Mouse (Mus musculus) heart, postnatal 0 days (tissue): Measurements from ENCODE around the gene Themis2. TPM values are rescaled to one million over a fixed set of nuclear protein-coding genes. Genes with fewer than 3 reads are reported as not detected.
"Not testable (repeated sequence)": the region's sequence is repeated elsewhere in the genome, so short reads cannot be mapped to it uniquely, and the experiment has no call there.

Source experiments
- ATAC-seq: fragments of 200-750 bp; cut with Nextera tagmentation; 2 replicates; pipeline ENCODE4 v1.8.0; 2017; ENCODE audit warnings: low read depth, moderate number of reproducible peaks, moderate library complexity; ENCODE audit not compliant: insufficient read depth
- DNase-seq: peaks from one replicate; pipeline ENCODE4 v3.0.0-alpha.2; 2016; ENCODE audit warnings: low spot score
- H3K27ac ChIP-seq: fragments of 300-500 bp; sonication (generic); 2 replicates; pipeline ENCODE4 v1.5.1; 2014; ENCODE audit warnings: low read depth, mild to moderate bottlenecking
- H3K27me3 ChIP-seq: fragments of 300-500 bp; sonication (generic); 2 replicates; pipeline ENCODE4 v1.6.1; 2014; ENCODE audit warnings: low read length, mixed read lengths; ENCODE audit not compliant: control insufficient read depth, insufficient read depth
- H3K36me3 ChIP-seq: fragments of 300-500 bp; sonication (generic); replicated peaks from 2 replicates; pipeline ENCODE4 v1.6.1; 2014; ENCODE audit warnings: low read length, mixed read lengths; ENCODE audit not compliant: control insufficient read depth, insufficient read depth
- H3K4me1 ChIP-seq: fragments of 300-500 bp; sonication (generic); 2 replicates; pipeline ENCODE4 v1.6.1; 2014; ENCODE audit warnings: antibody characterized with exemption; ENCODE audit not compliant: control insufficient read depth, insufficient read depth
- H3K4me2 ChIP-seq: fragments of 300-500 bp; sonication (generic); 2 replicates; pipeline ENCODE4 v1.6.1; 2014; ENCODE audit warnings: low read depth, mild to moderate bottlenecking, low read length, moderate library complexity
- H3K4me3 ChIP-seq: fragments of 300-500 bp; sonication (generic); 2 replicates; pipeline ENCODE4 v1.5.1; 2014; ENCODE audit warnings: low read depth, low read length
- H3K9ac ChIP-seq: fragments of 300-500 bp; sonication (generic); replicated peaks from 2 replicates; pipeline ENCODE4 v1.6.1; 2014; ENCODE audit warnings: low read depth, low read length, mixed read lengths
- H3K9me3 ChIP-seq: fragments of 300-500 bp; sonication (generic); replicated peaks from 2 replicates; pipeline ENCODE4 v1.6.1; 2016; ENCODE audit warnings: low read length; ENCODE audit not compliant: control insufficient read depth
- CTCF ChIP-seq: IDR thresholded peaks from 2 replicates; pipeline ENCODE4 v1.5.1; 2016; ENCODE audit warnings: antibody characterized with exemption, control low read depth, low read depth
- EP300 ChIP-seq: IDR thresholded peaks from 2 replicates; pipeline ENCODE4 v1.6.1; 2016; ENCODE audit warnings: antibody characterized with exemption, low read depth
- WGBS: fragments of 180-500 bp; shearing (Covaris S2); extraction: QIAGEN DNeasy Blood & Tissue Kit; methylation state at CpG from one replicate; pipeline ENCODE4 v1.1.7; 2014; 5-methylcytosine and 5-hydroxymethylcytosine counted together
- polyA plus RNA-seq: library from polyadenylated mRNA; unstranded; fragments of >200 nt; fragmentation: Nextera tagmentation; extraction: Ambion mirVana; gene quantifications from 2 replicates; pipeline ENCODE4 v1.2.1, GENCODE M21; 2015
- total RNA-seq: library from RNA; depleted of rRNA; stranded (reverse); fragments of >200 nt; gene quantifications from 2 replicates; pipeline ENCODE4 v1.2.3, GENCODE M21; 2014; ENCODE audit warnings: low replicate concordance

Gene Themis2
- total and polyA plus RNA-seq, 2 experiments from 2014 or later = 0.73 to 1.1 TPM

DNA sequence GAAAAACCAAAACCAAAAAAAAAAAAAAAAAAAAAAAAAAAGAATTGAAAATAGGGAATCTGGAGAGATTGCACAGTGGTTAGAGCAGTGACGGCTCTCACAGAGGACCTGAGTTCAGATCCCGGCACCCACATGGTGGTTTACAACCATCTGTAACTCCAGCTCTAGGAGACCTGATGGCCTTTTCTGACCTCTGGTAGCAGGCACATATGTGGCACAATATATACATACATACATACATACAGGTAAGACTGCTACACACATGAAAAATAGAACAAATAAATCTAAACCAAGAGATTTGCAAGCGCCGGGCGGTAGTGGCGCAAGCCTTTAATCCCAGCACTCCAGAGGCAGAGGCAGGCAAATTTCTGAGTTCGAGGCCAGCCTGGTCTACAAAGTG is 7.7 kb upstream of the Themis2 start:
- no peak overlapping the region for H3K9ac ChIP-seq

GRCm38 (mm10) chr4:132803212-132803611 is 7.0 kb upstream of the Themis2 start:
- no peak overlapping the region for H3K4me3 ChIP-seq
- TF ChIP-seq CTCF (no peak), EP300 (no peak)
- no peak overlapping the region for H3K4me2 ChIP-seq
- H3K9me3 ChIP-seq = no peaks in the 10 kb centered on the region
- ATAC-seq (no peak), DNase-seq (no peak)
- H3K36me3 ChIP-seq = no peaks in the 10 kb centered on the region
- no peak overlapping the region for H3K27ac ChIP-seq
- 83% methylated on average over 5 of the region's 5 CpGs for WGBS
- no peaks in the 10 kb centered on the region for H3K4me1 ChIP-seq
- no peaks in the 10 kb centered on the region for H3K27me3 ChIP-seq
- no peak overlapping the region for H3K9ac ChIP-seq

More for the DNA sequence above, 7.7 kb upstream of the Themis2 start:
- no peaks in the 10 kb centered on the region; the same call in 1 of the 2 replicates for H3K4me1 ChIP-seq
- DNase-seq = no peak
- no peaks in the 10 kb centered on the region for H3K9me3 ChIP-seq
- H3K27me3 ChIP-seq = no peaks in the 10 kb centered on the region
- WGBS = 93% methylated on average over 7 of the region's 7 CpGs
- no peak overlapping the region for H3K4me2 ChIP-seq
- TF ChIP-seq CTCF = no peak
- no peak for TF ChIP-seq EP300
- H3K27ac ChIP-seq = no peak overlapping the region
- H3K36me3 ChIP-seq = no peaks in the 10 kb centered on the region
- H3K4me3 ChIP-seq = no peak overlapping the region
- no peak for ATAC-seq

DNA sequence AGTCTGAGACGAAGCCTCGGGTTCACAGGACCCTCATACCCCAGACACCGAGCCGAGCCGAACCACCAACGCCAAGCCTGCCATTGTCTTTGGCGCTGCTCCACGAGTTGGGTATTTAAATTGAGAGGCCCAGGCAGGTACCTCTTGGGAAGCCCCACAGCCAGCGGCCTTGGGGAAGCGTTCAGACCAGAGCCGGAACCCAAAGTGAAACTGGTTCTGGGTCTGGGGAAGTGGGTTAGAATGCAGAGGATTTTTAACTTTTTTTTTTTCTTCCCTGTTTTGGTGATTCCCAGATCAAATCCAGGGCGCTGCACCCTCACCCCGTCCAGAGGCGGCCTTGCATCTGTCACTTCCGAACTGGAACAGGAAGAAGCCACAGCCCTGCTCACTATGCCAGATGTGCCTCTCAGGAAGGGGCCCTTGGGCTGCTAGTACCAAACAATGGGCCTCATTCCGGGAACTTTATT is 6.0 kb upstream of the Themis2 start:
- Histone ChIP-seq H3K27ac (peak overlapping the region; percentile 71), H3K9me3 (no peaks in the 10 kb centered on the region), H3K4me2 (peak overlapping the region; percentile 36; the same call in 1 of the 2 replicates), H3K4me3 (no peak overlapping the region), H3K36me3 (no peaks in the 10 kb centered on the region), H3K4me1 (no peaks in the 10 kb centered on the region), H3K9ac (no peak overlapping the region), H3K27me3 (no peaks in the 10 kb centered on the region)
- peak; percentile 63 for ATAC-seq
- no peak for DNase-seq
- WGBS = 55% methylated on average over 16 of the region's 16 CpGs
- TF ChIP-seq EP300 (no peak), CTCF (no peak)

DNA sequence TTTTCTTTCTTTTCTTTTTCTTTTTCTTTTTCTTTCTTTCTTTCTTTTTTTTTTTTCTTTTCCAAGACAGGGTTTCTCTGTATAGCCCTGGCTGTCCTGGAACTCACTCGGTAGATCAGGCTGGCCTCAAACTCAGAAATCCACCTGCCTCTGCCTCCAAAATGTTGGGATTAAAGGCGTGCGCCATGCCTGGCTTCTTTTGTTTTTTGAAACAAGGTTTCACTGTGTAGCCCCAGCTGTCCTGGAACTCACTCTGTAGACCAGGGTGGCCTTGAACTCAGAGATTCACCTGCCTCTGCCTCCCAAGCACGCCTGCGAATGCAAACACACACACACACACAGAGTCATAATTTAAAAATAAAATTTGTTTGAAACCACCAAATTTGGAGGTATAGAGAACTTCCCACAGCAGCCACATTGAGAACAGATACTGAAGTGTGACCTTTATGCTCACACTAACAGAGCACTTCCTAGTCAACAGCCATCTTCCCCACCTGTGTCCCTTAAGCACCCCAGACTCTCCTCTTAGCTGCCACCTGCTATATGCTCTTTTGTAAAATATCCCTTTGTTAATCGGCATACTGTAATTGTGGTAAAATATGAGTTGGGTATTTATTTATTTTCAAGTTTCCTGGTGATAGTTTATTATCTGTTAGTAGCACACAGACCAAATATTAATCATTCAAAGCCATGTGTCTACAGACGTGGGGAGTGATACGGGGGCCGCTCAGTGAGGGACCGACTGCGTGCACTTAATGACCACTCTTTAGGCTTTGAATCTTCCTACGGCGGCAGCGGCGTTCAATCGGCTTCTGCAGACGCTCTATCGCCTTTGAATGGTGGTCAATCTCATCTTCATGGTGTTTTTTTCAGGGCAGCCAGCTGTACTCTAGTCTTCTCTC is 5.2 kb upstream of the Themis2 start:
- DNase-seq (no peak), ATAC-seq (no peak)
- no peaks in the 10 kb centered on the region for H3K36me3 ChIP-seq
- 86% methylated on average over 18 of the region's 18 CpGs for WGBS
- TF ChIP-seq CTCF = no peak
- TF ChIP-seq EP300 = no peak
- H3K27ac ChIP-seq = peak overlapping the region; percentile 71
- no peak overlapping the region for H3K4me3 ChIP-seq
- H3K4me2 ChIP-seq = no peak overlapping the region
- no peaks in the 10 kb centered on the region for H3K9me3 ChIP-seq
- no peaks in the 10 kb centered on the region for H3K4me1 ChIP-seq
- H3K27me3 ChIP-seq = no peaks in the 10 kb centered on the region
- H3K9ac ChIP-seq = no peak overlapping the region

- TF ChIP-seq EP300 = no peak
- no peak for TF ChIP-seq CTCF
- Histone ChIP-seq H3K36me3 (no peaks in the 10 kb centered on the region), H3K4me1 (no peaks in the 10 kb centered on the region), H3K4me2 (no peak overlapping the region), H3K9me3 (no peaks in the 10 kb centered on the region), H3K4me3 (no peak overlapping the region), H3K27ac (no peak overlapping the region), H3K9ac (no peak overlapping the region), H3K27me3 (peaks cover 5% of the 10 kb centered on the region; the same call in 1 of the 2 replicates)
- ATAC-seq (no peak), DNase-seq (no peak)
- 76% methylated on average over 4 of the region's 4 CpGs for WGBS
Measured at GRCm38 (mm10) chr4:132799845-132800244, 3.7 kb upstream of the Themis2 start.

GRCm38 (mm10) chr4:132798666-132799065 is 2.5 kb upstream of the Themis2 start:
- not testable (repeated sequence) for H3K27me3 ChIP-seq

More at GRCm38 (mm10) chr4:132798666-132799065, 2.5 kb upstream of the Themis2 start:
- not testable (repeated sequence) for ATAC-seq, H3K4me3 ChIP-seq, H3K36me3 ChIP-seq, H3K27ac ChIP-seq, H3K4me1 ChIP-seq, DNase-seq, H3K9ac ChIP-seq, H3K9me3 ChIP-seq, H3K4me2 ChIP-seq
- 80% methylated on average over 3 of the region's 3 CpGs for WGBS
